Mouse (Mus musculus): Measurements from ENCODE around the gene Nxph4.

The Nxph4 gene

GRCm38 (mm10) chr10:127542720-127543119 is 8.4 kb upstream of the Nxph4 start:
- no peak for DNase-seq (ENCODE audit: low spot score)

- no peak for DNase-seq (ENCODE audit: low spot score)
These were observed 7.7 kb upstream of the Nxph4 start for GRCm38 (mm10) chr10:127542084-127542483.

DNA sequence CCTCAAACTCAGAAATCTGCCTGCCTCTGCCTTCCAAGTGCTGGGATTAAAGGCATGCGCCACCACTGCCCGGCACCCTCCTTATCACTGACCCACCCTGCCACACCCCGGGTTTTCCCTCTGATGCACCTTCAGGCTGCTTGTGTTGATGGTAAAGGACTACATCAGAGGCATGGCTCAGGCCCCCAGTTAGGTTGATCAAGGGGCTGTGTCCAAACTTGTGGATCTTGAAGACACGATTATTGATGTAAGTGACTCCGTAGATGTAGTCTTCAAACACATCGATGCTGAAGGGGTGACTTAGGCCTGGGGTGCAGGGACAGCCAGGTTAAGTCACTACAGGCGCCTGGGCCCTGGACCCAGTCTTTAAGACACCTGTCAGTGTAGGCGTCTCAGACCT is 7.2 kb upstream of the Nxph4 start:
- DNase-seq (ENCODE audit: low spot score): no peak

GRCm38 (mm10) chr10:127537854-127538583 is 3.7 kb upstream of the Nxph4 start:
- DNase-seq (ENCODE audit: low spot score): peak; percentile 50

DNA sequence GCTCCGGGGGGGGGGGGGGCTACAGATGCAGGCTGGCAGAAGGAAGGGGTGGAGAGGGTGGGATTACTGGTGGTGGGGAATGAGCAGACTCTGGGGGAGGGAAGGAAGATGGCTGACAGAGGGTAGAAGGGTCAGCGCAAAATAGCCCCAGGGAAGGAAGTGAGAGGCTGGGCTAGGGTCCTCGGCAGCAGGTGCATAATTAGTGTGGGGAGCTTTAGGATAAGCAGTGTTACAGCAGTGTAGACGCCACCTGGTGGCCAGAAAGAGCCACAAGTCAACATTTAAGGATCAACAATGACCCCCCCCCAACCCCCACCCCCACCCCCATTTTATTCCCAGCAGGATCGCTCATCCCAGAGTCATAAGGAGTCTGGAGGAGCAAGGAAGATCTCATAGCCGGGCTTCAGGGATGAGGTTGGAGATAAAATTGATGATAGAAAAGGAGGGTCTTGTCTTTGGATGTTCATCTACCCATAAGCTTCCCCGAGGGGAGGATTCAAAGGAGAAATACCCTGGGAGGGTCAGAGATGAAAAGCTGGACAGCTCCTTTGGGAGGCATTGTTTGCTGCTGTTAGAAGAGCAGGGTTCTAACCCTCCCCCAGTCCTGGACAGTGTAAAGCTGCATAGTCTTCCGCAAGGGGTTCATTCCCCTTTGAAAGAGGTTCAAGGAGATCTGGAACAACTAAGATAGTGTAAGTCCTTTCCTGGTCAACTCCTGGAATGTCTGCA is 2.4 kb upstream of the Nxph4 start:
- peak; percentile 46 for DNase-seq (ENCODE audit: low spot score)

- DNase-seq (ENCODE audit: low spot score): no peak
These were observed 598 bp upstream of the Nxph4 start for GRCm38 (mm10) chr10:127534929-127535384.

- no peak for DNase-seq (ENCODE audit: low spot score)
These were observed 2.8 kb downstream of the Nxph4 start for GRCm38 (mm10) chr10:127531548-127531947.

DNA sequence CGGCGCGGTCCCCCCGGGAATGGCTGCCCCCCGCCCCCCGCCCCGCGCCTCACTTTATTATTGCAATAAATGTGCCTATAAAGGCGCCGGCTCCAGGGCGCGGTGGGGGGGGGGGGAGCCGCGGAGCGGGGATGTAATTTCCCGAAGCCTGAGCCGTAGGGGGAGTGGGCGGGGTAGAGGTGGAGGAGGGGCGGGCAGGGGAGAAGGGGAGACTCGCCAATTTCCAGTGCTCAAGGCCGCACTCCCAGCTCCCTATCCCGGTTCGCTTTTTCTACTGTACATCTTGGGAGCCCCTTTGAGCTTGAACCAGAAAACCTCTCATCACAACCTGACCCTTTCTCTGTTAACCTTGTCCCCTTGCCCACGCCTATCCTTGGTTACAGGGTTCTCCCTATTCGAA is 3.4 kb downstream of the Nxph4 start:
- DNase-seq (ENCODE audit: low spot score): no peak

DNA sequence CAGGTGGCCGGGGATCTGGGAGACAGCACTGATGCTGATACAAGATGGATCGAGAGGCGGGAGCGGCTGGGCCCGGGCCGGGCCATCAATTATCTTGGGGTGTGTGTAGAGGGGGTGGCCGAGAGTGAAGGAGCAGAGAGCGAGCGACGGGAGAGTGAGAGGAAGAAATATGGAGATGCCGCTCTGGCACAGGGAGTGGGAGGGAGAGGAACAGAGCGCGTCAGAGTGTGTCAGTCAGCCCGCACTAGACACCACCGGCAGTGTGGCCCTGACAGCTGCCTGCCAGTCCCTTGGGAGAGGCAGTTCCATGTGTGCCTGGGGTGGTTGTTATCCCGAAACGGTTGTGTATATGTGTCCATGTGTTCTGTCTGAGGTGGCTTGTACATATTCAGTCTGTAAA is 6.9 kb downstream of the Nxph4 start:
- no peak for DNase-seq (ENCODE audit: low spot score)

DNA sequence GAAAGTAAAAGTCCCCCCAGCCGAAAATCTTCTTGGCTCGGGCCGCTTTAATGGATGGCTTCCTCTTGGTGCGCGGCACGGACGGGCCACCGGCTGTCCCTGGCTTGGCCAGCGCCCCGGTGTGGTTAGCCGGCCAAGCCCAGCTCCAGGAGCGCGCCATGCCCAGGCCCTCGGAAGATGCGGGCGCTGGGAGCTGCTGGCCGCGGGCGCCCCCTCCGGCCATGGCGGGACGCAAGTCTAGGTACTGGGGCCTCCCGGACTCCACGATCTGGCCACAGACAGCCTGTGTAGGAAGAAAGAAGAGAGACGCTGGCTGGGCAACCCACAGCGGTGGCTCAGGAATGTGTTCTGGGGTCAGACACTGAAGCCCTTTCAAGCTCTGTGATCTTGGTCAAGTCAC is 7.7 kb downstream of the Nxph4 start:
- DNase-seq (ENCODE audit: low spot score): no peak

- peak; percentile 47 for DNase-seq (ENCODE audit: low spot score)
These were observed 8.3 kb downstream of the Nxph4 start for GRCm38 (mm10) chr10:127526048-127526447.

- no peak for DNase-seq (ENCODE audit: low spot score)
These were observed 9.6 kb downstream of the Nxph4 start for GRCm38 (mm10) chr10:127524646-127525255.

- DNase-seq (ENCODE audit: low spot score): peak; percentile 76
These were observed 12.2 kb downstream of the Nxph4 start, which contains the start of gene Shmt2 for GRCm38 (mm10) chr10:127522088-127522581. Gene Shmt2 (minus strand): TSS chr10:127522444.

DNA sequence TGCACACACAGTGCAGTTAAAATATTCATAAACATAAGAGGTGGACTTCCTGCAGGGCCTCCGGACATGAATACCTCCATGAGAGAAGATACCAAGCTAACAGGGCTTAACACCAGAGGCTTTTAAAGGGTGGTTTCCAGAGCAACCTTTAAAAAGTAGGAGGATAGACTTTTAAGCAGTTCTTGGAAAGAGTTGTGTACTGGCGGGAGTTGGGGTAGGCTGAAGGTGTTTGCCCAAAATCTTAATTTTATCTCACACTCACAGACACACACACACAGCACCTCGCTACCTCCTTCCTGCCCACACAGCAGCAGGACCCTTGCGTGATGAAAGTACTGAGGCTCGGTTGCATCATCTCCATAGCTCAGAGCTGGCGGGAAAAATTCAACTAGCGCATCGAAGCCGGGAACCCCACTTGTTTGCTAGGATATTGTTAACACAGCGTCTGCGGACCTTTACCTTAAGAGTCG is 12.7 kb downstream of the Nxph4 start:
- DNase-seq (ENCODE audit: low spot score): peak; percentile 25

GRCm38 (mm10) chr10:127520714-127521357 is 13.5 kb downstream of the Nxph4 start:
- no peak for DNase-seq (ENCODE audit: low spot score)

GRCm38 (mm10) chr10:127519903-127520713 is 14.3 kb downstream of the Nxph4 start:
- DNase-seq (ENCODE audit: low spot score): no peak

GRCm38 (mm10) chr10:127519041-127519701 is 15.2 kb downstream of the Nxph4 start:
- DNase-seq (ENCODE audit: low spot score): no peak

- no peak for DNase-seq (ENCODE audit: low spot score)
These were observed 16.4 kb downstream of the Nxph4 start for GRCm38 (mm10) chr10:127517941-127518340.

DNA sequence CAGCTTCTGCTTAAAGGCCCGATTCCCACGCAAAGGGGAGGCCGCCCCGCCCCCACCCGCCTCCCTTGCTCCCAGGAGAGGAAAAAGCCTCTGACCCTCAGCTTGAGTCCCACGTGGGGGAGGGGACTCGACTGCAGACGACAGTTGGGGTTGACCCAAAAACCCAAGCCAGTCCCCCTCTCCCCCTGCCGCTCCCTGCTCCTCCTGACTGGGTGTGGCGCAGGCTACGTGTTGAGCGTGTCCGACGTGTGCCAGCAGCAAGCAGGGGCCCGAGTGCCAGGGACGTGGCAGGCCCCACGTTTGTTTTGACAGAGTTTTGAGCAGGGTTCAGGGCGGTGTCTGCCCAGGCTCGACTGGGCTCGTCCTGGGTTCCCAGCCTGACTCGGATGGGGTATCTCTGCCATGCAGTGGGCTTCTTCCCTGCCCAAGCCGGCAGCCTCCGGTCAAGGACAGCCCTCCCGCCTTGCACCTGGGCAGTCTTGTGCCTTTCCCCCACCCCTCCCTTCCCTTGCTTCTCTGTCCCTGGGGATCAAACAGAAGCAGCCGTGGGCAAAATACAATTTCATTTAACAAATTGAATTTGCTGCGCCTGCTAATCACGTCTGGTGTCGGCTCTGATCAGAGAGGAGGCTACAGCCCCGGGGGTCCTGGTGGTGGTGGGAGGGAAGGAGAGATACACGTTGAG is 17.6 kb downstream of the Nxph4 start:
- DNase-seq (ENCODE audit: low spot score): no peak

DNA sequence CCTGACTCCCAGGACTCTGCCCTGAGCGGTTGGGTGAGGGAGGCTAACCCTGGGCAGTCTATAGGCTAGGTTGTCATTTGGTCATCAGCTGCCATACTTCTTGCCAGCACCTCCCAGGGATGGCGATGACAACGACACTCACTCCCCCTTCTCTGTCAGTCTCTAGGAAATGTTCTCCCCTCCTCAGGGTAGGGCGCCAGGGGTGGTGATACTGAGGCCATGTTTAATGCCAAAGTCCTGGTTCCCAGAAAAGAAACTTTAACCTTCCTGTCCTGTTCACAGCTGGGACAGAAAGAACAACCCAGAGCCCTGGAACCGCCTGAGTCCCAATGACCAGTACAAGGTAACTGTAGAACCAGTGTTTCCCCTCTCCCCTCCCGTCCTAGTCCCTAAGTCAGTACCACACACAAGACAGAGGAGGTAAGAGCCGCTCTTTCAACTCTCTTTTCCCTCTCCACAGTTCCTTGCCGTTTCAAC is 18.3 kb downstream of the Nxph4 start:
- no peak for DNase-seq (ENCODE audit: low spot score)

Measured in T-cell, adult 2 months (primary cell).